Mouse (Mus musculus) spleen, postnatal 36 days (tissue): ENCODE data around the gene Dand5.

Source experiments
- DNase-seq, 2 experiments: peaks; one replicate each; pipeline ENCODE4 v3.0.0; 2022; ENCODE audit warnings: low spot score in 2 of 2, mixed read lengths in 1 of 2

Gene Dand5

DNA sequence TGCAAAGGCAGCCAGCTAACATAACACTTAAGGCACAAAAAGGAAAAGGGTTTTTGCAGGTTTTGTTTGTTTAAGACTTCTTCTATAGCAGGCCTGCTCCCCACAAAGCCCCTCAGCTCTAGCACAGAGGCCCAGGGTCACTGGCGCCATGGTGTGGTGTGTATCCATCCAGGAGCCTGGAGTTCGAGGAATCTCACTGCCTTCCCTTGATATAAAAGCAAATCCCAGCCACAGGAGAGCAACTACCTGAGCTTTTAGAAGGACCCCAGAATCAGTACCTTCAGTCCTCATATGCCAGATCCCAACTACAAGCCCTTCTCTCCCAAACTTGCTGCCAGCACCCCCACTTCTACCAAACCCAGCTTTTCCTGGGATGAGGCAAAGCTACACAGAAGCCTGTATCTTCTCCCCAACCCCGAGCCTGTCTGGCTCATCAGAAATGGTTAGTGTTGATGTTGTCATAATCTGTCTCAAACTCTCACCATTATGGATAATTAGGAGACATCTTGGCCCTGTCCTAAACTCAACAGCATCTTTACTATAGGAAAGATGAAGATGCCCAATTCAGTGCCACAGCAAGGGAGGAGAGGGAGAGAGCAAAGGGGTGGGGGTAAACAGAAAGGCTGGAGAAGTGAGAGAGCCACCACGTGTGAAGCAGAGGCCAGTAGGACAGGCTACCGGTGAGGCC lies 51.5 kb downstream of the Dand5 start:
- no peak for DNase-seq

DNA sequence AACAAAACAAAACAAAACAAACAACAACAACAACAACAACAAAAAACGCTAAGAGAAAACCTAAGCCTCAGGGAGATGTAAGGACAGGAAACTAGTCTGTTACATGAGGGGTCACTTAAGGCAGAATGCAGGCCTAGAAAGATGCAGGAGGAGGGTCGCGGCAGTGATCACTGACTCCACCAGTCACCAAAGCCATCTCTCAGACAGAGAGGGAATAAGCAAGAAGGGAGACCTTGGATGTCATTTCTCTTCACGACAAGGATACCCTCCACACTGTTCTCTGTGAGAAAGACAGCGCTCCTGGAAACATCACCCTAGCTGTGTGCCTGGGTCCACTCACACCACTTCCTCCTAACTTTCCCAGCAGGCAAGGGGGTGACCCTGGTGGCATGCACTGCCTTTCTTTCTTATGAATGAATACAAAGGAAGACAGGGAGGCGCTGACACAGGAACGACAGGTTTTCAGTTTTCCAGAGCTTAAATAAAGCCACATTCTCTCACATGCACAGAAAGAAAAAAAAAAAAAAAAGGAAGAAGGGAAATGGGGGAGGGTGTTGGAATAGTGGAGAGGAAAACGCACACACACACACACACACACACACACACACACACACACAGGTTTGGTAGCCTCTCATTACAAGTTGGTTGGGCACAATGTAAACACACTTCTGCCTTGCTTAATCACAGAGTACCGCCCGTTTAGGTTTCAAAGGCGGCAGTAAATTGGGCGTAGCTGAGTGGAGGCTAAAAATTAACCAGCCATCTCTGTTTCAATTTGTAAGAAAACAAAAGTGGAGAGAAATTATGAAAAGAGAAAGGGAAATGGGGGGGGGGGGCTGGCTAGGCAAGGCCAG lies 52.3 kb downstream of the Dand5 start:
- DNase-seq, result no peak

DNA sequence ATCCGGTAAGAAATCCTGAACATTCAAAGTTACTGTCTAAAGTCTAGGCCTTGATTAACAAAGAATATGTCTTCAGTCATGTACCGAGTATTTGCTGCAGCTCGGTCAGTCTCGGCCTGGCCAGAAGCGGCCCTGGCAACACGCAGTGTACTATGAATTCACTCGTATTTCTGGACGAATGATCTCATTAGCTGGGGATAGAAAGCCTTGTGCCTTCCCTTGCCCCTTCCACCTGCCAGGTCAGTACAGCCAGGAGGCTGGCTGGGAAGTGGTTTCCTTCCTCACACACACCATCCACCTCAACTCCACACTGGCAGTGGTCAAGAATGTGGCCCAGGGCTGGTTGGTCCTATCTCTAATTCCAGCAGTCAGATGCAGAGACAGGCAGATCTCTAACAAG lies 53.3 kb downstream of the Dand5 start:
- no peak for DNase-seq

DNA sequence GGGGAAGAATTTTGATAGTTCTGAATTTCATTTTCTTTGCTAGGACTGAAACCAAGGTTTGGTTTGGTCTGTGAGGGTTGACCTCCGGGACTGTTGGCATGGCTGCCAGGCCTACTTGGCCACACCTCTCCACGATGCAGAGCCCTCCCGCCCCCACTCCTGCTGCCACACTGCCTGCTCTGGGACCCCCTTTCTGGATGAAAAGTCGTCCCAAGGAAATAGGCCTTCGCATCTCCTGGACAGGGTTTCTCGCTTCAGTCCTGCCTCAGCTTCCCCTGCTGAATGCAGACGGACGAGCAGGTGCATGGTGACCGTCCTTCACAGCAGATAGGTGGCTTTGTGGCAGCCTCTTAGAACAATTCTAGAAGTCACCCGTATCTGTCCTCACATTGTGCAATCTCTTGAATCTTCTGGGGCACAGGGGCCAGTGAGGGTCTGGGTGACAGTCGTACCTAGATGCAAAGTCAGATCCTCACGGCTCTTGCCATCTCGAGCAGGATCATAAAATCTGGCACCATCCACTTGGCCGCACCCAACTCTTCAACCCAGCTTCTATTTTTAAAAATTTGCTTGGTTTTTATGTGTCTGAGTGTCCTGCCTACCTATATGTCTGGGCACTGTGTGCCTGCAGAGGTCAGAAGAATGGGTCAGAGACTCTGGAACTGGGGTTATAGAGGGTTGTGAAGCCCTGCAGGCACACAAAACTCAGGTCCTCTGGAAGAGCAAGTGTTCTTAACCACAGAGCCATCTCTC lies 54.1 kb downstream of the Dand5 start:
- no peak for DNase-seq

DNA sequence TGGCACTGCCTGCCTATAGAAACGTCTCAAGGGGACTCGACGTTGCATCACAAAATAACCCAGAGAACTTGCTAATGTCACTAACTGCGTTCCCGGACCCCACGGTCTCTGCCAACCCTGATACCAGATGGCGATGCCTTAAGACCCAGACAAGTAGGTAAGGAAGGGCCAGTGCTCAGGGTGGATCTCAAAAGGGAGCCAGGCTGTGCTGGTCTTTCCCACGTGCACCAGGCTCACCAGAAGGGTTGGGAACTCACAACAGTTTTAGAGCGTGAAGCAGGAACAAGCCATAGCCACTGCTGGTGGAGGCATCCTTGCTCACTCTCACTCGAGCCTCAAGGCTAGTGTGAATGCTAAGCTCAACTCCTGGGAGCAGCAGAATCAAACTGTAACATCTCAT lies 55.4 kb downstream of the Dand5 start:
- DNase-seq, result no peak

DNA sequence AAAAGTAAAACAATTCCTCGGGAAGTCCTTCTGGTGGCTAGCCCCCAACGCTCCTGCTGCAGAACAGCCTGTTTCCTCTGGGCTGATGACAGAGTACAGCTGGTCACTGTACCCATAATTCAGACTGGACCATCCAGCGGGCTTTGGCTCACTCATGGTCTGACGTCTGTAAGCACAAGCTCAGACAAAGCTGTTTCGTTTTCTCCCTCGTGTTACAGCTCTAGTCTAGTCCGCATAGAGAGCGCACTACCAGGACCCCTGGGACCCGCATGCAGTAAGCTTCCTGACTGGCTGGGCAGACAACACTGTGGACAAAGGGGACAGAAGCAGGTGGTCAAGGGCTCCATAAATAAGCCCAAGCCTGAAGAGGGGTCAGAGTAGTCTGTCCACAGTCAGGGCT lies 56.2 kb downstream of the Dand5 start:
- DNase-seq, result no peak

DNA sequence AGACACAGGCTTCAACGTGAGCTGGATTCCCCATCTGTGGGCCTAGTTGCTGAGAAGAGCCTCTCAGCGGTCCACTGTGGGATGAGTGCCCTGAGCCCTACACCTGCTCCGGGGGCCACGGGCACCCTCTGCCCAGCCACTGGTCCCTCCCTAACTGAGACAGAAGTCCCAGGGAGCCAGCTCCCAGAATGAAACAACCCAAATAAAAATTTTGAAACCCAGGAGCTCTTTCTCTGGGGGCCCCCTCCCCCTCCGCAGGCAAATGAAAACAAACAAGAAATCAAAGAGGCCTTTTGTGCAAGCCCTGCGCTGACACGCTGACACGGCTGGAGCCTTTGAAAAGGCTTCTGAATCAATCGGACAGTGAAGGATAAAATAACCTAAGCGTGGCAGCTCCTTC lies 57.0 kb downstream of the Dand5 start:
- no peak for DNase-seq
